Mouse (Mus musculus) kidney, adult 8-10 months (tissue): Measurements from ENCODE around the gene Naglu.
A peak's percentile ranks its signal among the peaks of the same experiment; 100 is the strongest.

Source experiments
- DNase-seq, 2 experiments: peaks; one replicate each; pipeline ENCODE4 v3.0.0; 2022

The Naglu gene

DNA sequence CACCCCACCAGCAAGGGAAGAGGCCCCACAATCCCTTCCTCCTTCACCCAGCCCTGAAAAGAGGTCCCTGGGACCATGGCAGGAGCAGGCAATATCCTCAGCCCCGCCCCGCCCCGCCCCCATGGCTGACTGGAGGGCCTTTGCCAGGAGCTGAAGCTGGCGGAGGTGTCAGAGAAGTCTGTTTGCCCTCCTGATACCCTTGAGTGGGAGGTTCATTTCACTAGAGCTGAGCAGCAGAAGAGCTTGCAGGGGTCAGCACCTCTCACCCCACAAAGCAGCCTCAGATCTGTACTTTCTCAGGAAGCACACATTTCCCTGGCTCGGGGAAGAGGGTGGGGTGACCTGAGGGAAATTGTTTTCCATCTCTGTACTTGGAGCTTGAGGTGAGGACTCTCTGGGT, 11.1 kb upstream of the Naglu start:
- DNase-seq: no peak

DNA sequence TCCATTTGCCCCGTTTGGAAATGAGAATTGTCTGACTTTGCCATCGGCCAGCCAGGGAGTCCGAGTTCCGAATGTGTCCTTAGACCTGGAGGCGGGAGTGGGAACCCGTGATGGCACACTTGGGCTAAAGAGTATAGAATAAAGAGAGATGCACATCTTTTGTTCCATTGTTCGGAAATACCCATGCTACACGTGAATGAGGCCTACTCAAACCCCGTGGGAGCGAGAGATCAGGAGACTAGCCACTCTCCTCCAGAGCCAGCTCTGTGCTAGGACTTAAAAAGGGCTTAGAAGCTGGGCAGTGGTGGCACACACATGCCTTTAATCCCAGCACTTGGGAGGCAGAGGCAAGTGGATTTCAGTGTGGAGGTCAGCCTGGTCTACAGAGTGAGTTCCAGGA, 10.3 kb upstream of the Naglu start:
- DNase-seq: no peak

DNA sequence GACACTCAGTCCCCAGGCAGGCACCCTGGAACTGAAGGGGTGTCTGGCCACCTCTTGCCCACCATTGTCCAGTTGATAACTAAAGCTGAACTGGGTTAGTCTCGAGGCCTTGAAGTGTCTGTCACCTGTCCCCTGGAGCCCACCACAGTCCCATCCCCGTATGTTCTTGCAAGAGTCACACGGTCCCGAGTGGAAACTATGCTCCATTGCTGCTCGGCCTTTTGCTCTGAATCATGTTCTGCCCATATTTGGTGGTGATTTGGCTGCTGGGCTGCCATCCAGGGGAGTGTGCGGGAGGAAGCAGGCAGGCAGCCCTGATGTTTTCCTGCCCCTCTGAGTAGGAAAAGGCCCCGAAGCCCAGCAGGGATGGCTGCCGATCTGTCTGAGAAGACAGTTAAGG, 9.7 kb upstream of the Naglu start:
- peak in 1 of 2 experiments; percentile 52 for DNase-seq

DNA sequence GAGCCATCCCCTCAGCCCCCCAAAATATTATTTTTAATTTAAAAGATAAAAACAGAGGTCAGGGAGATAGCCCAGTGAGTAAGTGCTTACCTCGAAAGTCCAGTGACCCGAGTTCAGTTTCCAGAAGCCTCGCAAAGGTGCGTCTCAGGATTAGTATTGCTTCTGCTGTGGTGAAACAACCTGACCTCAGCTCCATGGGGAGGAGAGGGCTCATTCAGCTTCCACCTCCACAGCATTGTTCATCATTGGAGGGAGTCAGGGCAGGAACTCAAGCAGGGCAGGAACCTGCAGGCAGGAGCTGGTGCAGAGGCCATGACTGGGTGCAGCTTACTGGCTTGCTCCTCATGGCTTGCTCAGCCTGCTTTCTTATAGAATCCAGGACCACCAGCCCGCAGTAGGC, 8.8 kb upstream of the Naglu start:
- no peak for DNase-seq

DNA sequence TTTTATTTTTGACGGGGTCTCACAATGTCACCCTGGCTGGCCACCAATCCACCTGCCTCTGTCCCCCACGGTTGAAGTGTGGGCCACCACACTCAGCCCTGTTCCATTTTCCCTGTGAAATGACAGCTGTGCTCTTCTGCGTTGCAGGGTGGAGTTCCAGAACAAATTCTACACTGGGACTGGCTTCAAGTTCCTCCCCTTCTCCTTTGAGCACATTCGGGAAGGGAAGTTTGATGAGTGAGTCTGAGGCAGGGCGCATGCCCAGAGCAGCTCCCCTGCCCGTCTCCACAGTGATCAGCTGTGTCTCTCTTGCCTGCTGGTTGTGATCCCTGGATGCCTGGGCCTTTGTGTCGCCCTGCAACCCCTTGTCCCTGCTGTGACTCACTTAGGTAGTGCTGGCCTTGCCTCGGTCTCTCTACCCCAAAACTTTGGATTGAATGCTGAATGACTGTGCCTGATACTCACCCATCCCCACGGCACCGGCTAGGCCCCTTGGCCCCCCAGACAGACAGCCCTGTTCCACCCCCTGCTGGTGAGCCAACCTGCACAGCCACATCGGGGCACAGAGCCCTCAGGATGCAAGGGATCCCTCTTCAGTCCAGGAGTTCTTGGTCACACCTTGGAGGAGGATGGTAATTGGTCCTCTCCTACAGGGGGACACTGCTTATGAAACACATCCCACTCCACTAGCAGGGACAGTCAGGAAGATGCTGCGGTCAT, 7.5 kb upstream of the Naglu start:
- no peak for DNase-seq

DNA sequence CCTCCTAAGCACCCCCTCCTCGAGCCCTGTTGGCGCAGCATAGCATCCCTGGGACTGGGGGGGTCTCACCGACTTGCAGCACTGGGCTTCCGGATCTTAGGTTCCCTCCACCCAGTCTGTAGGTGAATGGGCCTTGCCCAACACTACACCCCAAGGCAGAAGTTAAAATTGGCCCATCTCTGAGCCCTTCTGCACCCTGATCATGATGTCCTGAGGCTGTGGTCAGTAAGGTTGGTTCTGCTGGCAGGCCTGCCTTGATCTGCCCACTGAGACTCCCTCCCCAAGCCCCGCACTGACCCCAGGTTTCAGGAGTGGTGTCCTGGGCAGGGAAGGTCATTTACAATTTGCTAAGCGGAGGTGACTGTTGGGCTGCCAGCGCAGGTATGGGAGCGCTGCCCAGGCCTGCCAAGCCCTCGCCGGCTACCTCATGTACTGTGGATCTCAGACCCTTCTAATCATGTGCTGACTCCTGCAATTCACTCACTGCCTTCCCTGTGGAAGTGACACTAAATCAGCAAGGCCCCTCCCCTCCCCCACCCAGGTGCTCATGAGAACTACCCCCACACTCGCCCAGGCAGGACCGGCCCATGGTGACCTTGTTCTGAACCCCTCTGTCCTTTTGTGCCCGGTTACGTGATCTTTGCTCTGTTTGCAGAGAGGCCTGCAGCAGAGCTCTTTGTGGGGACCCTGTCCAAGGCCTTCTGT, 6.7 kb upstream of the Naglu start:
- no peak for DNase-seq

DNA sequence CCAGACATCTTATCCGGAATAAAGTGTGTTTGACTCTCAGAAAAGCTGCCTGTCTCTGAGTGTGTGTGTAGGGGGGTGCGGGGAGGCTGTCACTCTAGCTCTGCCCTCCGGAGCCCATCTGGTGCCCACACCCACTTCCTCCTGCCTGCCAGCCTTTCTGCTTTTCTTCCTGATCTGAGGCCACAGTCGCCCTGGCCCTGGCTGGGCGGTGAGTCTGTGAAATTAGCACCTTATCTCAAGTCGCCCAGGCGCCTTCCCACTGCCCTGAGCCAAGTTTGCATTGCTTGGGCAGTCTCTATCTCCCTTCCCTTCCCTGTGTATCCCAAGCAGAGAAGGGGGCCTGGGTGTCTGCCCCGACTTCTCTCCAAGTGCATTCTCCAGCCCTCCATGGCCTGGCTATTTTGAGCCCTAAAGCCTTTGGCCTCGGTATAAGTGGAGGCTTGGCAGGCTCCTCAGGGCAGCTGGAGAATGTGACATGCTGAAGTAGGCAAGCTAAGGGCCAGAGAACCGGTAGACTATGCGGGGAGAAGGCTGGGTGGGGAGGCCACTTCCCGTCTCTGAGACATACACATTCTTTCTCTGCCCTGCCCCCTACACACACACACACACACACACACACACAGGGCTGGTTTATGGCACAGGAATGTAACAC, 6.0 kb upstream of the Naglu start:
- no peak for DNase-seq

DNA sequence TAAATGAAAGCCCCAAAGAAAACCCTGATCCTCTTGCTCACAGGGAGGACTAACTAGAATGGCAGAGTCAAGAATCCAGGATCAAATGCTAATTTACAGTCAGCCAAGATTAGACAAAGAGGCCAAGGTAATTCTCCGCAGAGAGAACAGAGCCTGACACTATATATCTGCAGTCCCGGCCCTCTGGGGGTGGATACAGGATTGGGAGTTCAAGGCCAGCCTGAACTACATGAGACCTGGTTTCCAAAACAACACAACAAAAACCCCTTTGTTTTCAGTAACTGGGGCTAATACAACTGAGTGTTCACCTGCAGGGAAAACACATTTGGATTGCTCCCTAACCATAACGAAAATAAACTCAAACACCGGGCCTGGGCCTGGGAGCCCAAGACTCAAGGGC, 5.3 kb upstream of the Naglu start:
- DNase-seq: no peak

DNA sequence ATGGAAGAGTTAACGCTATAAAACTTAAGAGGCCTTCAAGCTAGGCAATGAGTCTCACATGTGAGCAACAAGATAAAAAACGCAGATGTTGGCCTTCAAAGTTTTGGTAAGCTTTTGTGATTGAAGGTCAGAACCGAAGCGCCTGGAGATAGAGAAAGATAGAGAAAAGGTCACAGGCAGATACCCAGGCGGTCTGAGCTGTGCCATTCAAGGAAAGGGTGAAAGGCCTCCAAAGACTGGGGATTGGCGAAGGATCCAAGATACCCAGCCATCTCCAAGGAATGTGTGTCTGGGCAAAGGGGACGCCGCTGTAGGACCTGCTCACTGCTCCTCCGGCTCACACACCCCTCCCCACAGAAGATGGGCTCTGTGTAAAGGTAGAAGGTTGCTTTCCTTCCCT, 4.8 kb upstream of the Naglu start:
- no peak for DNase-seq

DNA sequence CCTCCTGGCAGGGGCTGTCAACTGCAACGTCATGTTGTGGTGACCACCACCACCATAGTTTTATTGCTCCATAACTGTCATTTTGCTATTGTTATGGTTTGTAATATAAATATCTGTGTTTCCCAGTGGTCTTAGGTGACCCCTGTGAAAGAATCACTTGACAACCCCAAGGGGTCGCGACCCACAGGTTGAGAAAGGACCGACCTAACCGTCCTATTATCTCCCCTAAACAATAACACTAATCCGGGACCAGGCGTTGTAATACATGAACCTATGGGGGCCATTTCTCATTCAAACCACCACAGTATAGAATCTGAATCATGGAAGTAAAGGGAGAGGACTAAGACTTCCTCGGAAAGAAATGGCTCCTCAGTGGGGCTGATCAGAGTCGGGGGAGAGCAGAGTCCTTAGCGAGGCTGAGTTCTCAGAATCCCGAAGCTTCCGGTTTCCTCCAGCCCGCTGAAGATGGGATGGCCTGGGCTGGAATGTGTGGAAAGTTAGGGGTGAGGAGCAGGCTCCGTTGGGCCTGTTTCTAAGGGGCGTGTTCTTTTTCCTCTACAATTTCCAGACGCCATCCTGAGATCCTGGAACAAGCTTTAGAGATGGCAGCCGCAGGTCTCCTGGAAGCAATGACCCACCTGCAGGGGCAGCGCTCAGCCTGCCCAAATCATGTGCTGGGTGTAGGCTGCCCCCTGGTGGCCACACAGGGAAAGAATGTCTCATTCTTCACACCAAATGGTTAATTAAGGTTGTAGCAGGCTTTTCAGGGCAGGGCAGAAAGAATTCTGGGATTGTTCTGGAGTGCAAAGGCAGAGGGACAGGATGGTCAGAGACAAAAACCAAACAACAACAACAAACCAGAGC, 3.0 kb upstream of the Naglu start:
- peak; percentile 82 to 91 for DNase-seq

DNA sequence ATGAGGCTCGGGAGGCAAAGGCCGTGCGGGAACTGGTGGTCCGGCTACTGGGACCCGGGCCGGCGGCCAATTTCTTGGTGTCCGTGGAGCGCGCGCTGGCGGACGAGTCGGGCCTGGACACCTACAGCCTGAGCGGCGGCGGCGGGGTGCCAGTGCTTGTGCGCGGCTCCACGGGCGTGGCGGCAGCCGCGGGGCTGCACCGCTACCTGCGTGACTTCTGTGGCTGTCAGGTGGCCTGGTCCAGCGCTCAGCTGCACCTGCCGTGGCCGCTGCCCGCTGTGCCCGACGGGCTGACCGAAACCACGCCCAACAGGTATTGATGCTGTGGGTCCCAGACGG, 346 bp downstream of the Naglu start:
- DNase-seq: no peak

DNA sequence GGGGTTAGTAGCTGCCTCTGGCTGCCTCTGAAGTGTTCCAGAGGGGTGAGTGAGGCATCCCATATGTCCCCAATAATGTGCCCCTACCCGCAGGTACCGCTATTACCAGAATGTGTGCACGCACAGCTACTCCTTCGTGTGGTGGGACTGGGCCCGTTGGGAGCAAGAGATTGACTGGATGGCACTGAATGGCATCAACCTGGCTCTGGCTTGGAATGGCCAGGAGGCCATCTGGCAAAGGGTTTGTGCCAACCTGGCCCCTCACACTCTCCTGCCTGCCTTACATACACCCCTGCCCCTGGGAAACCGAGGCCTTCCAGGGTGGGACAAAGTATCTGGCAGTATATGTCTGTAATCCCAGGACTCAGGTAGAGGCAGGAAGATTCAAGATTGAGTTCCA, 1.2 kb downstream of the Naglu start:
- no peak for DNase-seq

DNA sequence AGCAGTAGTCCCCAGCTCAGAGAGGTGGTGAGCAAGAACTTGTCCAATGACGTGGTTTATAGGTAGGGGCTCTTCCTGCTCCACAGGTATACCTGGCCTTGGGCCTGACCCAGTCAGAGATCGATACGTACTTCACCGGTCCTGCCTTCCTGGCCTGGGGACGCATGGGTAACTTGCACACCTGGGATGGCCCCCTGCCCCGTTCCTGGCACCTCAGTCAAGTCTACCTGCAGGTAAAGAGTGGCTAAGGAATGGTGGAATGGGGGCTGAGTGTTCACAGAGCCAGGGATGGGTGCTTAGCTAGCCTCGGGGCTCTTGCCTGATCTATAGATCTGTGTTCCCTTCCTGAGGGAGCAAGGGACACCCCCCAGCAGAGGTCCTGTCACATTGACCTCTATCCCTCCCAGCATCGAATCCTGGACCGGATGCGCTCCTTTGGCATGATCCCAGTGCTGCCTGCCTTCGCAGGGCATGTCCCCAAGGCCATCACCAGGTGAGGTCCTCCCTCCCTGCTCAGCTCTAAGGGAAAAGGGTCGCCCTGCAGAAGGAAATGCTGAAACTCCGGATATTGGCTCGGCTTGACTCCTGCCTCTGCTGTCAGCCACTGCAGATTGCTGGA, 2.1 kb downstream of the Naglu start:
- no peak for DNase-seq

DNA sequence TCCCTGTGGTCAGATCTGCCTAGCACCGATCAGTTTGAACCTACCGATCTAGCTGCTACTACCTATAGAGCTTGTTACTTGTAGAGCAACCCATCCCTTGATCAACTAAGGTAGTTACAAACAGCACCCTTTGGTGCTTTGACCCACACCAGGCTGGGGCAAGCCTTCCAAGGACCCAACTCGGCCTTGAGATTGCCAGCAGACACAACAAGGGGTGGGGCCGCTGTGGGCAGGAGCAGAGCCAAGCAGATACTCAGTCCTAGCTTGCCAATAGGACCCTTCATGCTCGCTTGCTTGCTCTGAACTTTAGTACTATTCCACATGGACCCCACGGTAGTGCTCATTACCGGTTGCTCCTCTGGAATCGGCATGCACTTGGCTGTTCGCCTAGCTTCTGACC, 8.3 kb downstream of the Naglu start, which contains the start of gene Hsd17b1:
Hsd17b1 (plus strand) TSS at position 291 of the 400 bp plus-strand sequence.
- no peak for DNase-seq

DNA sequence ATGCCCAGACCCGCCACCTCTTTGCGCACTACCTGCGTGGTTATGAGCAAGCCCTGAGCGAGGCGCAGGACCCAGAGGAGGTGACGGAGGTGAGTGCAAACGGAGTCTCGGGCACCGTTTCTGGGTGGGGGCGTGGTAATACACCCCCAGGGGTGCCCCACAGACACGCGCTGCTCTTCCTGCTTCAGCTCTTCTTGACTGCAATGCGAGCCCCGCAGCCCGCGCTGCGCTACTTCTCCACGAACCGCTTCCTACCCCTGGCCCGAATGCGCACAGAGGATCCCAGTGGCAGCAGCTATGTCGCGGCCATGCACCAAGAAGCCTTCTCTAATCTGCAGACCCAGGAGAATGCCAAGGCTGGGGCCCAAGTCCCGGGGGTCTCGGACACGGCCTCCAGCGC, 9.9 kb downstream of the Naglu start:
- DNase-seq: no peak

DNA sequence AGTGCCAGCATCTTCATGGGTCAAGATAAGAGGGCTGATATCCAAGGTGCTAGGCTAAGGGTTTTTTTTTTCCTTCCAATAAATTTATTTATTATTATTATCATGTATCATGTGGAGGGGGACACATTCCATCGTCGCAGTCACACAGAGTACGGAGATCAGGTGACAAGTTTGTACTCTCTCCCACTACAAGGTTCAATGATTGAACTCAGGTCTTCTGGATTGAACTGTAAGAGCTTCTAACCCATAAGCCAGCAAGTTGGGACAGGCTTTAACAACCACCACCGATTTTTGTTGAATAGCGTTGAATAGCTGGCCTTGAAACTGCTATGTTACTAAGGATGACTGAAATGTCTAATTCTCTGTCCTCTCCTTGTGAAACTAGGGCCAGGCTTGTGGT, 10.6 kb downstream of the Naglu start:
- no peak for DNase-seq

DNA sequence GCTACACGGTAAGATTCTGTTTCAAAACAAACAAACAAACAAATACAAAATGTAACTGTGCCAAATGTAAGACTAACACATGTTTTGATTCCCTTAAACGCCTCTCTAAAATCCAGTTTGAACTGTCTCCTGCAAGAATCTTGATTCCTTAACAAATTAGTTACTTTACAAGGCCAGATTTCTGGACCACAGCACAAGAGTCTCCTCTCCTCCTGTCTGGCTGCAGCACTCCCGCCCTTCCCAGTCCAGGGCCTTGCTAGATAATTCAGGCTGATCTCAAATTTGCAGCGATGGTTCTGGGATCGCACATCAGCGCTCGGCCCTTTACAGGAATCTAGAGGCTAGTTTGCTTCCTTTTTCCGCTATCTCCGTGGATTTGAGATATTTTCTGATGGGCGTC, 11.8 kb downstream of the Naglu start:
- DNase-seq: no peak

DNA sequence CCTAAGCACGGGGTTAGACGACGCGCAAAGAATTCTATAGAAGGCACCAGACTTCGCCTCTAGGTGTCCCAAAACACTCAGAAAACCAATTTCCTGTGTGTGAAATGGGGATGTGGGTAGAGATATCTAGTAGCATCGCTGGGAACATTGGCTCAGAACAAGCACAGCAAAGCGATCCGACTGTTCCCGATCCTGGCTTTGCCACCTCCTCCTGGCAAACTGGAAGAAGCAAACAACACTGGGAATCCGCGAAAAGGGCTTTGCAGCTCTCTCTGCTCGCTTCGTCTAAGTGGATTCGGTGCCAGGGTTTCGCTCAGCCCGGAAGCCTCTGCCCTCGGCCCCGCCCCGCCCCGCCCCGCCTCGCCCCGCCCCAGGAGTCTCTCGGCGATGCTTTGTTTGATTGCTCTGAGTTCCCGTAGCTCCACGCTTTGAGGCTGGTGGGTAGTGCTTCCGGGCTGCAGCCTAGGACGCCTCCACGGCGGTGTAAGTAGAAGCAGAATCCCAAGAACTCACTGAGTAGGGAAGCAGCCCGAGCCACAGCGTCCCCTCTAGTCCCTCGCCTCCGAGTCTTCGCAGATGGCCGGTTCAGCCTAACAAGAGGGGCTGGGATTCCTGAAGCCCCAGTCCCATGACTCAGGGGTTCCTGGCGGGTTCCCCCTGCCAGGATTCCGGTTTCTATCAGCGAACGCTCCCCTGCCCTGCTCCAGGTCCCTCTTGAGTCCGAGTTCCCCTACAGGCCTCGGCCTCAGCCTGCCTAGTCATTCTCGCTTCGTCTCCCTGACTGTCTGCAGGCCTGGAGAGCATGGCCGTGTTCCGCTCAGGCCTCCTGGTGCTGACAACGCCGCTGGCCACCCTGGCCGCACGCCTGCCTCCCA, 12.6 kb downstream of the Naglu start, which contains the start of gene Coasy:
Coasy (plus strand) TSS at position 358 of the 875 bp plus-strand sequence.
- DNase-seq: peak; percentile 85 to 88

DNA sequence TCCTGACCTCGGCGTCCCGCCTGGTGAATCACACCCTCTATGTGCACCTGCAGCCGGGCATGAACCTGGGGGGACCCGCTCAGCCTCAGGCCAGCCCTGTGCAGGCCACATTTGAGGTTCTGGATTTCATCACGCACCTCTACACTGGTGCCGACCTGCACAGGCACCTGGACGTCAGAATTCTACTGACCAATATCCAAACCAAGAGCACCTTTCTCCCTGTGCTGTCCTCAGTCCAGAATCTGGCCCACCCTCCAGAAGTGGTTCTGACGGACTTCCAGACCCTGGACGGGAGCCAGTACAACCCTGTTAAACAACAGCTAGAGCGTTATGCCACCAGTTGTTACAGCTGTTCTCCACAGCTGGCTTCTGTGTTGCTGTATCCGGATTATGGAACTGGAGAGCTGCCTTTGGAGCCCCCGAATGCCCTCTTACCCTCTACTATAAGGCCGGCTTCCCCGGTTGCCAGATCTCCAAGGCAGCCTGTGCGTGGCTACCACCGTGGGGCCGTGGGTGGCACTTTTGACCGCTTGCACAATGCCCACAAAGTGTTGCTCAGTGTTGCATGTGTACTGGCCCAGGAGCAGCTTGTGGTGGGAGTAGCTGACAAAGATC, 13.4 kb downstream of the Naglu start:
- peak; percentile 70 to 81 for DNase-seq

DNA sequence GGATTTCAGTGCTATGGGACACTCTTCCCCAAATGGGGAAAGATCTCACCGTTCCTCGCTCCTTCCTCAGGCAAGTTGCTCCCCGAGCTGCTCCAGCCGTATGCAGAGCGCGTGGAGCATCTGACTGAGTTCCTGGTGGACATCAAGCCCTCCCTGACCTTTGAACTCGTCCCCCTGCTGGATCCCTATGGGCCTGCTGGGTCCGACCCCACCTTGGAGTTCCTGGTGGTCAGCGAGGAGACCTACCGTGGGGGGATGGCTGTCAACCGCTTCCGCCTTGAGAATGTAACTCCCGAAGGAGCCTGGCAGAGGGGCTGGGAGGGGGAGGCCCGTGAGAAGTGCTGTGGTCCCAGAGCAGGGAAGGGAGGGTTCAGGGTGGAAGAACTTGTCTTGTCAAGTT, 14.4 kb downstream of the Naglu start:
- no peak for DNase-seq

DNA sequence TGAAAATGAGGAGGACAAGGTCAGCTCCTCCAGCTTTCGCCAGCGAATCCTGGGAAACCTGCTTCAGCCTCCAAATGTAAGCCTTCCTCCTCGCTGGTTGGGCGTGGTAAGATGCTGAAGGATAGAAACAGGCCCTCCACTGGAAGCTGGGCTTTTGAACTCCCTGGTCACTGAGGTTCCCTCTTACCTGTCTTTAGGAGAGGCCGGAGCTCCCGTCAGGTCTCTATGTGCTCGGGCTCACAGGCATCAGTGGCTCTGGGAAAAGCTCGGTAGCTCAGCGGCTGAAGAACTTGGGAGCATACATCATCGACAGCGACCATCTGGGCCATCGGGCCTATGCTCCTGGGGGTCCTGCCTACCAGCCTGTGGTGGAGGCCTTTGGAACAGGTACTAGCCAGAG, 15.0 kb downstream of the Naglu start:
- DNase-seq: no peak
